Mouse (Mus musculus) heart, postnatal 0 days (tissue): Measurements from ENCODE around the gene Col11a2. TPM values are rescaled to one million over a fixed set of nuclear protein-coding genes. Genes with fewer than 3 reads are reported as not detected.

ENCODE experiments used
- ATAC-seq: fragments of 200-750 bp; cut with Nextera tagmentation; 2 replicates; pipeline ENCODE4 v1.8.0; 2017; ENCODE audit warnings: low read depth, moderate number of reproducible peaks, moderate library complexity; ENCODE audit not compliant: insufficient read depth
- DNase-seq: peaks from one replicate; pipeline ENCODE4 v3.0.0-alpha.2; 2016; ENCODE audit warnings: low spot score
- H3K27ac ChIP-seq: fragments of 300-500 bp; sonication (generic); 2 replicates; pipeline ENCODE4 v1.5.1; 2014; ENCODE audit warnings: low read depth, mild to moderate bottlenecking
- H3K27me3 ChIP-seq: fragments of 300-500 bp; sonication (generic); 2 replicates; pipeline ENCODE4 v1.6.1; 2014; ENCODE audit warnings: low read length, mixed read lengths; ENCODE audit not compliant: control insufficient read depth, insufficient read depth
- H3K36me3 ChIP-seq: fragments of 300-500 bp; sonication (generic); replicated peaks from 2 replicates; pipeline ENCODE4 v1.6.1; 2014; ENCODE audit warnings: low read length, mixed read lengths; ENCODE audit not compliant: control insufficient read depth, insufficient read depth
- H3K4me1 ChIP-seq: fragments of 300-500 bp; sonication (generic); 2 replicates; pipeline ENCODE4 v1.6.1; 2014; ENCODE audit warnings: antibody characterized with exemption; ENCODE audit not compliant: control insufficient read depth, insufficient read depth
- H3K4me2 ChIP-seq: fragments of 300-500 bp; sonication (generic); 2 replicates; pipeline ENCODE4 v1.6.1; 2014; ENCODE audit warnings: low read depth, mild to moderate bottlenecking, low read length, moderate library complexity
- H3K4me3 ChIP-seq: fragments of 300-500 bp; sonication (generic); 2 replicates; pipeline ENCODE4 v1.5.1; 2014; ENCODE audit warnings: low read depth, low read length
- H3K9ac ChIP-seq: fragments of 300-500 bp; sonication (generic); replicated peaks from 2 replicates; pipeline ENCODE4 v1.6.1; 2014; ENCODE audit warnings: low read depth, low read length, mixed read lengths
- H3K9me3 ChIP-seq: fragments of 300-500 bp; sonication (generic); replicated peaks from 2 replicates; pipeline ENCODE4 v1.6.1; 2016; ENCODE audit warnings: low read length; ENCODE audit not compliant: control insufficient read depth
- CTCF ChIP-seq: IDR thresholded peaks from 2 replicates; pipeline ENCODE4 v1.5.1; 2016; ENCODE audit warnings: antibody characterized with exemption, control low read depth, low read depth
- EP300 ChIP-seq: IDR thresholded peaks from 2 replicates; pipeline ENCODE4 v1.6.1; 2016; ENCODE audit warnings: antibody characterized with exemption, low read depth
- WGBS: fragments of 180-500 bp; shearing (Covaris S2); extraction: QIAGEN DNeasy Blood & Tissue Kit; methylation state at CpG from one replicate; pipeline ENCODE4 v1.1.7; 2014; 5-methylcytosine and 5-hydroxymethylcytosine counted together
- polyA plus RNA-seq: library from polyadenylated mRNA; unstranded; fragments of >200 nt; fragmentation: Nextera tagmentation; extraction: Ambion mirVana; gene quantifications from 2 replicates; pipeline ENCODE4 v1.2.1, GENCODE M21; 2015
- total RNA-seq: library from RNA; depleted of rRNA; stranded (reverse); fragments of >200 nt; gene quantifications from 2 replicates; pipeline ENCODE4 v1.2.3, GENCODE M21; 2014; ENCODE audit warnings: low replicate concordance

Gene Col11a2
- total and polyA plus RNA-seq, 2 experiments from 2014 or later: 0.29 to 1.9 TPM

GRCm38 (mm10) chr17:34039562-34040450 is 569 bp downstream of the Col11a2 start:
- Histone ChIP-seq H3K9me3 (no peaks in the 10 kb centered on the region), H3K36me3 (peaks cover 32% of the 10 kb centered on the region), H3K27ac (no peak overlapping the region), H3K4me1 (peaks cover 20% of the 10 kb centered on the region), H3K4me3 (no peak overlapping the region), H3K9ac (no peak overlapping the region), H3K27me3 (peaks cover 21% of the 10 kb centered on the region), H3K4me2 (peak overlapping the region; percentile 34; the same call in 1 of the 2 replicates)
- DNase-seq (no peak), ATAC-seq (peak; percentile 15; the same call in 1 of the 2 replicates)
- TF ChIP-seq EP300 (no peak), CTCF (no peak)
- 19% methylated on average over 17 of the region's 17 CpGs for WGBS

DNA sequence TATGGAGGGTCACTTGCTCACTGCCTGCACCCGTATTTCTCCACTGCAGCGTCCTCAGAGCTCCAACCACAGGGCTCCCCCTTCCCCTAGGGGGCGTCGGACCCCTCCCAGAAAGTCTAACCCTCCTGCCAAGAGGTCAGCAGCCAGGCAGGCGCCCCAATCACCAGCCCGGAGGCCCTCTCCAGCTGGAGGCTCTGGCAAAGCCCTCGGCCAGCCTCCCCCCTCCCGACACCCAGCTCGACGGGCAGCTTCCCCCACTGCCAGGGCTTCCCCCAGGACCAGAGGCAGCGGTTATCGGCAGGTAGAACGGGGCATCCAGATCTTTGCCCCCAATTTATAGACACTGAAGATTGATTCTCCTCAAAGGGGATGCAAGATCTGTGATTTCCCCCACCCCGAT is 6.7 kb downstream of the Col11a2 start:
- WGBS: 72% methylated on average over 14 of the region's 14 CpGs
- Histone ChIP-seq H3K4me3 (no peak overlapping the region), H3K27me3 (peaks cover 14% of the 10 kb centered on the region), H3K27ac (no peak overlapping the region), H3K4me1 (no peaks in the 10 kb centered on the region), H3K4me2 (no peak overlapping the region), H3K36me3 (no peaks in the 10 kb centered on the region), H3K9ac (no peak overlapping the region), H3K9me3 (peaks cover 5% of the 10 kb centered on the region)
- TF ChIP-seq CTCF (no peak), EP300 (no peak)
- DNase-seq: no peak
- no peak for ATAC-seq

- H3K4me3 ChIP-seq: no peak overlapping the region
- DNase-seq (no peak), ATAC-seq (no peak)
- 89% methylated on average over 5 of the region's 5 CpGs for WGBS
- peaks cover 5% of the 10 kb centered on the region for H3K9me3 ChIP-seq
- H3K4me2 ChIP-seq: no peak overlapping the region
- H3K27ac ChIP-seq: no peak overlapping the region
- H3K36me3 ChIP-seq: no peaks in the 10 kb centered on the region
- H3K9ac ChIP-seq: no peak overlapping the region
- TF ChIP-seq EP300: no peak
- no peak for TF ChIP-seq CTCF
- no peaks in the 10 kb centered on the region; the same call in 1 of the 2 replicates for H3K27me3 ChIP-seq
- H3K4me1 ChIP-seq: no peaks in the 10 kb centered on the region
Observed at GRCm38 (mm10) chr17:34047404-34048050, 8.3 kb downstream of the Col11a2 start.

- H3K36me3 ChIP-seq: no peaks in the 10 kb centered on the region
- no peak overlapping the region for H3K27ac ChIP-seq
- TF ChIP-seq EP300: no peak
- no peak for TF ChIP-seq CTCF
- H3K9me3 ChIP-seq: no peaks in the 10 kb centered on the region
- H3K9ac ChIP-seq: no peak overlapping the region
- DNase-seq (no peak), ATAC-seq (no peak)
- H3K4me3 ChIP-seq: no peak overlapping the region
- H3K4me1 ChIP-seq: no peaks in the 10 kb centered on the region
- 60% methylated on average over 7 of the region's 7 CpGs for WGBS
- no peak overlapping the region for H3K4me2 ChIP-seq
- no peaks in the 10 kb centered on the region for H3K27me3 ChIP-seq
Observed at GRCm38 (mm10) chr17:34057224-34057623, 18.0 kb downstream of the Col11a2 start.

DNA sequence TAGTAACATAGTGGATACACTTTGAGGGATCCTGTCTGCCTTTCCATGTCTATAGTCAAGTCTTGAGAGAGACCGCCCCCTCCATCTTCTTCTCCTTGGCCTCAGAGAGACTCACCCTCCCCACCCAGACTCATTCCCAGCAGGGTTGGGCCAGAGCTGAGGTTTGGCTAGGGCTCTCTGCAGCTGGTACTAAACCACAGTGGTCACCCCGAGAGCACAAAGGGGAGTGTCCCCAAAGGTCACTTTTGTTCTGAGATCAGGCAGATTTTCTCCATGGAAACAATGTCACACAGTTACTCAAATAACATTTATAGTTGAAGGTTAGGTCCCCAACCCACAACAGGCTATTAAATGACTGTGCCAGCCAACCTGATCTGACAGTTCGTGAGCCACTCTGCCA is 29.6 kb downstream of the Col11a2 start:
- no peak for TF ChIP-seq EP300
- H3K4me1 ChIP-seq: no peaks in the 10 kb centered on the region
- no peak overlapping the region for H3K9ac ChIP-seq
- no peak overlapping the region for H3K4me2 ChIP-seq
- no peak overlapping the region for H3K4me3 ChIP-seq
- 0 out of 2 replicates have a peak, but pooled peaks cover 8% of the 10 kb centered on the region for H3K27me3 ChIP-seq
- ATAC-seq (no peak), DNase-seq (no peak)
- 46% methylated on average over 3 of the region's 3 CpGs for WGBS
- no peaks in the 10 kb centered on the region for H3K36me3 ChIP-seq
- H3K9me3 ChIP-seq: no peaks in the 10 kb centered on the region
- H3K27ac ChIP-seq: no peak overlapping the region
